In genomic region chr6:125317077-125317476, GRCm38 (mm10) we compare ENCODE assay signal across 26 mouse cellular contexts. TPM values are rescaled to one million over a fixed set of nuclear protein-coding genes. Genes with fewer than 3 reads are reported as not detected.
A peak's percentile ranks its signal among the peaks of the same experiment; 100 is the strongest.
DNase-seq lines count a peak whose midpoint lies in the region; ATAC-seq lines count a peak whose summit lies in the region.
"Had no signal": no experiment of that assay in that cellular context is flagged by ENCODE, and none has a peak within 500 bp of the region (broad histone marks: within the 10 kb centered on the region; RNA-seq: fewer than 3 reads in every experiment).

No protein-coding gene starts in this region.

- H3K9ac ChIP-seq in heart, embryonic 11.5 days (ENCODE audit: low read depth, low read length) = no peak overlapping the region
- H3K9ac ChIP-seq in midbrain, embryonic 11.5 days (ENCODE audit: low read length) = no peak overlapping the region
- H3K9ac ChIP-seq: embryonic facial prominence, embryonic 12.5 days; forebrain, embryonic 13.5 days; forebrain, embryonic 15.5 days; forebrain, postnatal 0 days had no signal

- no peak overlapping the region for H3K27ac ChIP-seq in heart, embryonic 11.5 days (ENCODE audit: low read depth, low read length)
- H3K27ac ChIP-seq in midbrain, embryonic 11.5 days (ENCODE audit: low read depth, low read length) = no peak overlapping the region
- no peak overlapping the region for H3K27ac ChIP-seq in midbrain, embryonic 10.5 days (replicated peaks)
- H3K27ac ChIP-seq: embryonic facial prominence, embryonic 10.5 days; embryonic facial prominence, embryonic 12.5 days; forebrain, embryonic 13.5 days; forebrain, embryonic 15.5 days had no signal

- 50% methylated on average over 7 of the region's 7 CpGs for WGBS in heart, embryonic 11.5 days (ENCODE audit: insufficient replicate concordance)
- WGBS in midbrain, embryonic 11.5 days = 83% methylated on average over 7 of the region's 7 CpGs
- 84% methylated on average over 7 of the region's 7 CpGs for WGBS in midbrain, embryonic 10.5 days

- peak; percentile 1 for DNase-seq in adrenal gland, postnatal 10 days
- no peak for DNase-seq in adrenal gland, postnatal 14 days
- peak; percentile 79 for DNase-seq in heart, adult 11 months
- peak; percentile 37 for DNase-seq in midbrain, embryonic 11.5 days (ENCODE audit: low spot score, missing footprints)
- DNase-seq in midbrain, embryonic 10.5 days (ENCODE audit: low spot score) = no peak
- peak; percentile 43 for DNase-seq in 3T3-L1 (ENCODE audit: low read depth, low spot score)
- no peak for DNase-seq in layer of hippocampus, adult 9-11 months
- DNase-seq: adrenal gland, adult 8-10 months; adrenal gland, postnatal 36 days; cerebellum, adult 11-12 months; cerebellum, adult 2 months; cerebellum, adult 9-10 months; cerebellum, postnatal 10 days; cerebellum, postnatal 25 days; forebrain, postnatal 0 days had no signal

- ATAC-seq in heart, embryonic 11.5 days (replicated peaks; ENCODE audit: insufficient number of reproducible peaks, low FRiP score, low TSS enrichment) = no peak
- no peak for ATAC-seq in midbrain, embryonic 11.5 days (ENCODE audit: low FRiP score)
- ATAC-seq: activated CD4-positive, CD25-positive, alpha-beta regulatory T cell, adult 4 months; forebrain, embryonic 13.5 days; forebrain, embryonic 15.5 days; forebrain, postnatal 0 days; Patski had no signal

- no peak overlapping the region for H3K4me3 ChIP-seq in heart, embryonic 11.5 days (ENCODE audit: low read depth, low read length)
- H3K4me3 ChIP-seq in midbrain, embryonic 11.5 days (ENCODE audit: low read depth, low read length) = no peak overlapping the region
- no peak overlapping the region for H3K4me3 ChIP-seq in midbrain, embryonic 10.5 days
- H3K4me3 ChIP-seq: embryonic facial prominence, embryonic 10.5 days; embryonic facial prominence, embryonic 12.5 days; forebrain, embryonic 13.5 days; forebrain, embryonic 15.5 days had no signal

- no peaks in the 10 kb centered on the region for H3K9me3 ChIP-seq in heart, embryonic 11.5 days (replicated peaks; ENCODE audit: control insufficient read depth, low read length)
- no peaks in the 10 kb centered on the region for H3K9me3 ChIP-seq in midbrain, embryonic 11.5 days (ENCODE audit: control insufficient read depth, low read length)
- H3K9me3 ChIP-seq in midbrain, embryonic 10.5 days (replicated peaks) = no peaks in the 10 kb centered on the region
- H3K9me3 ChIP-seq: embryonic facial prominence, embryonic 10.5 days; embryonic facial prominence, embryonic 12.5 days; forebrain, embryonic 13.5 days; forebrain, embryonic 15.5 days had no signal

- peaks cover 22% of the 10 kb centered on the region for H3K4me1 ChIP-seq in heart, embryonic 11.5 days (ENCODE audit: control insufficient read depth, insufficient read depth, low read length)
- H3K4me1 ChIP-seq in midbrain, embryonic 11.5 days (ENCODE audit: control insufficient read depth, insufficient read depth, low read length) = peaks cover 19% of the 10 kb centered on the region
- peaks cover 38% of the 10 kb centered on the region for H3K4me1 ChIP-seq in midbrain, embryonic 10.5 days

- no peak overlapping the region for H3K4me2 ChIP-seq in heart, embryonic 11.5 days
- H3K4me2 ChIP-seq in midbrain, embryonic 11.5 days = no peak overlapping the region
- H3K4me2 ChIP-seq: embryonic facial prominence, embryonic 12.5 days; forebrain, embryonic 13.5 days; forebrain, embryonic 15.5 days had no signal

- H3K36me3 ChIP-seq in heart, embryonic 11.5 days (ENCODE audit: control insufficient read depth, insufficient read depth, low read length) = no peaks in the 10 kb centered on the region
- no peaks in the 10 kb centered on the region for H3K36me3 ChIP-seq in midbrain, embryonic 11.5 days (ENCODE audit: control insufficient read depth, insufficient read depth, low read length)
- no peaks in the 10 kb centered on the region for H3K36me3 ChIP-seq in midbrain, embryonic 10.5 days
- H3K36me3 ChIP-seq: embryonic facial prominence, embryonic 12.5 days; forebrain, embryonic 15.5 days had no signal

- H3K27me3 ChIP-seq in heart, embryonic 11.5 days (ENCODE audit: control insufficient read depth, insufficient read depth, low read length) = peaks cover 27% of the 10 kb centered on the region
- H3K27me3 ChIP-seq in midbrain, embryonic 11.5 days (ENCODE audit: control insufficient read depth, insufficient read depth, low read length) = peaks cover 21% of the 10 kb centered on the region
- H3K27me3 ChIP-seq in midbrain, embryonic 10.5 days (ENCODE audit: low read depth, poor library complexity, severe bottlenecking) = peaks cover 71% of the 10 kb centered on the region
- H3K27me3 ChIP-seq: Patski had no signal

RNA-seq across cellular contexts. Expression of gene Scnn1a, which starts 3.4 kb away (rescaled TPM):
- 1 to 10 TPM in 1 of 2 experiments, under 1 TPM in 1; 0.84 to 1.2 TPM for total RNA-seq in adrenal gland, postnatal 10 days (2021)
- total RNA-seq in adrenal gland, postnatal 14 days (2021) = 1.0 and 1.9 TPM in 2 replicates
- polyA plus RNA-seq in heart, embryonic 11.5 days (2014; fragmentation: Nextera tagmentation; extraction: Ambion mirVana) = 0.69 and 0.93 TPM in 2 replicates
- polyA plus RNA-seq in midbrain, embryonic 11.5 days (2014; fragmentation: Nextera tagmentation; extraction: Ambion mirVana) = 0.33 and 0.77 TPM in 2 replicates
- 0.25 and 0.48 TPM in 2 replicates for polyA plus RNA-seq in midbrain, embryonic 10.5 days (2016; fragmentation: Nextera tagmentation; extraction: Ambion mirVana)
- total RNA-seq: MEL had no signal
- polyA plus RNA-seq: activated CD4-positive, CD25-positive, alpha-beta regulatory T cell, adult 4 months had no signal

RNA-seq across cellular contexts. Expression of gene Ltbr, which starts 3.4 kb away (rescaled TPM):
- total RNA-seq in adrenal gland, postnatal 10 days (2021) = 10 to 100 TPM; 64.5 to 70.3 TPM
- total RNA-seq in adrenal gland, postnatal 14 days (2021) = 68.7 and 70.0 TPM in 2 replicates
- 35.0 and 40.7 TPM in 2 replicates for polyA plus RNA-seq in heart, embryonic 11.5 days (2014; fragmentation: Nextera tagmentation; extraction: Ambion mirVana)
- polyA plus RNA-seq in midbrain, embryonic 11.5 days (2014; fragmentation: Nextera tagmentation; extraction: Ambion mirVana) = 18.0 and 19.7 TPM in 2 replicates
- 21.2 and 23.5 TPM in 2 replicates for polyA plus RNA-seq in midbrain, embryonic 10.5 days (2016; fragmentation: Nextera tagmentation; extraction: Ambion mirVana)
- polyA plus RNA-seq: activated CD4-positive, CD25-positive, alpha-beta regulatory T cell, adult 4 months had no signal

RNA-seq across cellular contexts. Expression of gene Tuba3a, which starts 31.2 kb away (rescaled TPM):
- not detected for total RNA-seq in adrenal gland, postnatal 10 days (2021)
- not detected in 2 replicates for total RNA-seq in adrenal gland, postnatal 14 days (2021)
- 0.10 TPM in 1 of 2 replicates, not detected in the other for polyA plus RNA-seq in heart, embryonic 11.5 days (2014; fragmentation: Nextera tagmentation; extraction: Ambion mirVana)
- 0.08 TPM in 1 of 2 replicates, not detected in the other for polyA plus RNA-seq in midbrain, embryonic 11.5 days (2014; fragmentation: Nextera tagmentation; extraction: Ambion mirVana)
- 0.11 TPM in 1 of 2 replicates, not detected in the other for polyA plus RNA-seq in midbrain, embryonic 10.5 days (2016; fragmentation: Nextera tagmentation; extraction: Ambion mirVana)
- total RNA-seq: adrenal gland, adult 18-20 months; adrenal gland, adult 8-10 months; adrenal gland, postnatal 36 days; forebrain, postnatal 0 days; MEL had no signal
- polyA plus RNA-seq: cerebellum, adult 2 months; cortical plate, adult 2 months; forebrain, embryonic 11.5 days; forebrain, embryonic 13.5 days; forebrain, embryonic 15.5 days; forebrain, postnatal 0 days; Patski had no signal

RNA-seq across cellular contexts. Expression of gene Tnfrsf1a, which starts 32.1 kb away (rescaled TPM):
- total RNA-seq in adrenal gland, postnatal 10 days (2021) = 100 to 1,000 TPM; 168 to 190 TPM
- 210 and 220 TPM in 2 replicates for total RNA-seq in adrenal gland, postnatal 14 days (2021)
- 33.3 and 37.0 TPM in 2 replicates for polyA plus RNA-seq in heart, embryonic 11.5 days (2014; fragmentation: Nextera tagmentation; extraction: Ambion mirVana)
- 19.0 and 19.2 TPM in 2 replicates for polyA plus RNA-seq in midbrain, embryonic 11.5 days (2014; fragmentation: Nextera tagmentation; extraction: Ambion mirVana)
- 21.7 and 24.5 TPM in 2 replicates for polyA plus RNA-seq in midbrain, embryonic 10.5 days (2016; fragmentation: Nextera tagmentation; extraction: Ambion mirVana)

Comparison
In these comparisons a context has a peak if more than half of its experiments do, and no peak if none do; other contexts are left out.
1. DNase-seq: peak in adrenal gland, postnatal 10 days (single experiment), heart, adult 11 months (single experiment), midbrain, embryonic 11.5 days (single experiment) and 3T3-L1 (single experiment); none in adrenal gland, postnatal 14 days (single experiment), midbrain, embryonic 10.5 days (single experiment) and layer of hippocampus, adult 9-11 months (single experiment).